Mouse (Mus musculus) midbrain, embryonic 11.5 days (tissue): ENCODE data around the gene Myrfl. TPM values are rescaled to one million over a fixed set of nuclear protein-coding genes. Genes with fewer than 3 reads are reported as not detected.

ENCODE experiments used
- ATAC-seq: fragments of 200-750 bp; cut with Nextera tagmentation; 2 replicates; pipeline ENCODE4 v1.8.0; 2017; ENCODE audit warnings: moderate TSS enrichment, moderate library complexity; ENCODE audit not compliant: low FRiP score
- DNase-seq: peaks from one replicate; pipeline ENCODE4 v3.0.0; 2015; ENCODE audit warnings: low spot score; ENCODE audit errors: missing footprints
- H3K27ac ChIP-seq: fragments of 300-500 bp; sonication (generic); 2 replicates; pipeline ENCODE4 v1.5.1; 2014; ENCODE audit warnings: low read depth, low read length
- H3K27me3 ChIP-seq: fragments of 300-500 bp; sonication (generic); 2 replicates; pipeline ENCODE4 v1.6.1; 2014; ENCODE audit warnings: mild to moderate bottlenecking, low read length, moderate library complexity, mixed read lengths; ENCODE audit not compliant: control insufficient read depth, insufficient read depth
- H3K36me3 ChIP-seq: fragments of 300-500 bp; sonication (generic); 2 replicates; pipeline ENCODE4 v1.6.1; 2014; ENCODE audit warnings: mild to moderate bottlenecking, low read length, moderate library complexity, mixed read lengths; ENCODE audit not compliant: control insufficient read depth, insufficient read depth
- H3K4me1 ChIP-seq: fragments of 300-500 bp; sonication (generic); 2 replicates; pipeline ENCODE4 v1.6.1; 2014; ENCODE audit warnings: low read length; ENCODE audit not compliant: control insufficient read depth, insufficient read depth
- H3K4me2 ChIP-seq: fragments of 300-500 bp; sonication (generic); 2 replicates; pipeline ENCODE4 v1.6.1; 2014; ENCODE audit warnings: mild to moderate bottlenecking, moderate library complexity
- H3K4me3 ChIP-seq: fragments of 300-500 bp; sonication (generic); 2 replicates; pipeline ENCODE4 v1.5.1; 2014; ENCODE audit warnings: low read depth, low read length
- H3K9ac ChIP-seq: fragments of 300-500 bp; sonication (generic); 2 replicates; pipeline ENCODE4 v1.6.1; 2014; ENCODE audit warnings: low read length
- H3K9me3 ChIP-seq: fragments of 300-500 bp; sonication (generic); 2 replicates; pipeline ENCODE4 v1.6.1; 2016; ENCODE audit warnings: low read length; ENCODE audit not compliant: control insufficient read depth
- WGBS: fragments of 180-500 bp; shearing (Covaris S2); extraction: QIAGEN DNeasy Blood & Tissue Kit; methylation state at CpG from one replicate; pipeline ENCODE4 v1.1.7; 2014; 5-methylcytosine and 5-hydroxymethylcytosine counted together
- polyA plus RNA-seq: library from polyadenylated mRNA; unstranded; fragments of >200 nt; fragmentation: Nextera tagmentation; extraction: Ambion mirVana; gene quantifications from 2 replicates; pipeline ENCODE4 v1.2.1, GENCODE M21; 2014

Myrfl gene
- polyA plus RNA-seq, 1 experiment from 2014 or later = 0.23 TPM

DNA sequence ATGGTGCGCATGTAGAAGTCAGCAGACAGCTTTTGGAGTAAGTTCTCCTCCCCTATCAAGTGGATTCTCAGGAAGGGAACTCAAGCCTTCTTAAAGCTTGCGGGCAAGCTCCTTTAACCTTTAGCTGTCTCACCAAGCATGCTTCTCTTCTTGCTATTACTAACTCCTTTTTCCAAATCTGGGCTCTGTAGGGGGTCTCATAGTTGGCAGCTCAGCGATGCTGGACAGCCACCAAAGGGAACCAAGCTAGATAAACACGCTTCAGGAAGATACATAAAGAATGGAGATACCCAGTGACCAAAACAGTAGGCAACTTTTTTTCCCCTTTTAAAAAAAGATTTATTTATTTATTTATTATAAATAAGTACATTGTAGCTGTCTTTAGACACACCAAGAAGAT, 136.9 kb downstream of the Myrfl start:
- H3K9me3 ChIP-seq = no peaks in the 10 kb centered on the region
- H3K36me3 ChIP-seq = no peaks in the 10 kb centered on the region
- H3K9ac ChIP-seq = no peak overlapping the region
- no peaks in the 10 kb centered on the region for H3K27me3 ChIP-seq
- no peak overlapping the region for H3K4me3 ChIP-seq
- no peaks in the 10 kb centered on the region for H3K4me1 ChIP-seq
- no peak overlapping the region for H3K27ac ChIP-seq
- no peak for ATAC-seq
- 90% methylated on average over 4 of the region's 4 CpGs for WGBS
- DNase-seq = no peak
- no peak overlapping the region for H3K4me2 ChIP-seq

DNA sequence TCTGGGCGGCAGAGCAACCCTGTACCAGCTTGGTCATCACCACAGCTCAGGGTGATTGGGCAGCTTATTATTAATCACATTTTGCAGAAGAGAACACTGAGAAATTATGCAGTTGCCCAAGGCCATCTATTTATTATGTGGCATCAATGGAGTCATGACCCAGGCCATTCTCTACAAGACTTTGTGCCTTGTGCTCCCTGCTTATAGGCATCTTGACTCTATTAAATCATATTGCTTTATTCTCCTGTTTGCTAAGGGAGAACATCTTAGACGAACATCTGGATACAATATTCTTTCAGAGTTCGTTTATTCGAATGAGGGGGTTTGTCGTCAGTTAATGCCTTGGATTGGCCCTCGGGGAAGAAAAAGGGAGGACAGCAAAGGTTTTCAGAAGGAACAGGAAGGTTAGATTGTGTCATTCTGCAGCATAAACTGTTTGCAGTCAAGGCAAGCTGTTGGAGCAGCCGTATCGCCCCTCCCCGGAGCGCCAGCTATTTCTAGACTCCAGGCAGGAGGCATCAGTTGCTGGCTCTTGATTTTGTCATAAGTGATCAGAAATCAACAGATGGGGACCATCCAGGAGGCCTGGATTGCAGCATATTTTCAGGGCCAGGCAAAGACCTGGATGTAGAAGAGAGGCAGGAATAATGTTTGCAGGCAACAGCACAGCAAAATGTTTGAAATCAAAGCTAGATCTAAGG, 140.7 kb downstream of the Myrfl start:
- H3K4me3 ChIP-seq = no peak overlapping the region
- H3K4me1 ChIP-seq = no peaks in the 10 kb centered on the region
- 73% methylated on average over 10 of the region's 10 CpGs for WGBS
- H3K27me3 ChIP-seq = no peaks in the 10 kb centered on the region
- no peak overlapping the region for H3K27ac ChIP-seq
- H3K36me3 ChIP-seq = no peaks in the 10 kb centered on the region
- no peak for DNase-seq
- H3K9ac ChIP-seq = no peak overlapping the region
- H3K9me3 ChIP-seq = no peaks in the 10 kb centered on the region
- H3K4me2 ChIP-seq = no peak overlapping the region
- ATAC-seq = no peak

DNA sequence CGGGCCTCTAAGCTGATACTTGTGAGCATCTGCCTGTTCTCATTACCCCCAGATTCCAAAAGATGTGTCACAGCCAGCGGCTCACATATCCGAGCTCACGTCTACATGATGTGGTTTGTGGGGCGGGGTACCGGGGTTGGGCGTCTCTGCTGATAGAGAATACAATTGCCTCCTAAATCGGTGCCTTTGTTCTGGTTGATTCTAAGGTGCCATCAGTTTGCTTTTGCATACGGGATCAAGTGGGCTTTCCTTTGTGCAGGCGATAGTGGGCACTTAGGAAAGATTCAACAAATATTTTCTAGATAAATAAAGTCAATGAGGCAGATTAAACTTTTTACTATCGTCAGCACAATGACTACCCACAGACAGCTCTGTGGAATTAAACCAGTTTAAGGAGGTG, 141.8 kb downstream of the Myrfl start:
- ATAC-seq (no peak), DNase-seq (no peak)
- 82% methylated on average over 11 of the region's 11 CpGs for WGBS
- no peaks in the 10 kb centered on the region for H3K9me3 ChIP-seq
- H3K4me2 ChIP-seq = no peak overlapping the region
- no peak overlapping the region for H3K4me3 ChIP-seq
- H3K9ac ChIP-seq = no peak overlapping the region
- H3K27me3 ChIP-seq = no peaks in the 10 kb centered on the region
- no peaks in the 10 kb centered on the region for H3K4me1 ChIP-seq
- no peaks in the 10 kb centered on the region for H3K36me3 ChIP-seq
- H3K27ac ChIP-seq = no peak overlapping the region

DNA sequence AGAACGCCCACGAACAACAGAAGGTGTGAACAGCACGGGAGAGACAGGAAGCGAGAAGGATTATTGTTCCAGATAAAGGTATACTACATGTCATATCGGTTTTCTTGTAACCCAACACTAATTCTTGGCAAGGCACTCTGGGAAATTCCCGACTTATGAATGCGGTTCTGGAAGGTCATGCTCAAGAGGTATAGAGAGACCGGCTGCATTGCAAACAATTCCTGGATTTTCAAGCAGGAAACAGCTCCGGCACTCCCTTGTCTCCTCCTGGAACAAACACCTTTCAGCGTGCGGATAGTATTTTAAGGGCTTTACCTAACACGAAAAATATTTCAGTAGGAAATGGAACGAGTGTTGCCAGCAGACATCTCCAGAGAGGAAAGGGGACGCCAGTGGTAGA, 145.8 kb downstream of the Myrfl start:
- Histone ChIP-seq H3K27ac (no peak overlapping the region), H3K9ac (no peak overlapping the region), H3K4me1 (no peaks in the 10 kb centered on the region), H3K27me3 (no peaks in the 10 kb centered on the region), H3K36me3 (no peaks in the 10 kb centered on the region), H3K4me3 (no peak overlapping the region), H3K9me3 (no peaks in the 10 kb centered on the region), H3K4me2 (no peak overlapping the region)
- no peak for DNase-seq
- no peak for ATAC-seq
- WGBS = 88% methylated on average over 14 of the region's 14 CpGs

DNA sequence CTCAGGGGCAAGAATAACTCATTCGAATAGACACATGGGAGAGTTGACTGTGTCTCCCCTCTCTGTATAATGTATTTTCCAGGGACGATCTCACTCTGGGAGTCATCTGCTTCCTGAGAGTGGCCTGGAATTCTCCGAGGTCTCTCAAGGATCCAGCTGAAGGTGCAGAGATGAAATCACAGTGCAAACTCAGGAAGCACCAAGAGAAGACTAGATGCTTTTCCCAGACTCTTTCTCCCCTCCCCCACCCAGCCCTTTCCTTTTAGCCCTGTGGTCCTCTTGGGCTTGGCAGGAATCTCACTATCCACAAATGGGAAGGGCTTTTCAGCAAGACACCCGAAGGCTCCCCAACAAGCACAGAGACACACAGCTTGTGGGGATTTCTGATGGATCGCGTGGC, 146.7 kb downstream of the Myrfl start:
- no peak overlapping the region for H3K9ac ChIP-seq
- H3K27me3 ChIP-seq = no peaks in the 10 kb centered on the region
- WGBS = 86% methylated on average over 6 of the region's 6 CpGs

DNA sequence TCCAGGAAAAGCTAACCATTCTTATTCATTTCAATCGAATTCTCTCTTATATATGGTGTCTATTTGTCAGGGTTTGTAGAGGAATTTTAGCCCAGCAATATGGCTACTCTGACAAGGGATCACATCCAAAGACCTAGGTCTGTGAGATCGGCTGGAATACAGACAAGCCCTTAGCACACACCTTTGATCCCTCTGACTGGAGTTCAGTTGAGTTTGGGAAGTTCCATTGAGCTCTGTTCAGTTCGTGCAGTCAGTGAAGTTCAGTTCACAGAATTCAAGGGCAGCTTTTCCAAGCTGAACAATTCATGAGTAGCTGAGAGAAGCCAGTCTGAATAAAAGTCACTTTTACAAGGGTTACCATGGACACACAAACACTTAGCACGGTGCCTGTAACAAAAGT, 148.0 kb downstream of the Myrfl start:
- ATAC-seq = no peak
- no peak overlapping the region for H3K9ac ChIP-seq
- WGBS = 81% methylated on average over 4 of the region's 4 CpGs
- no peak overlapping the region for H3K4me3 ChIP-seq
- no peaks in the 10 kb centered on the region for H3K36me3 ChIP-seq
- no peak overlapping the region for H3K27ac ChIP-seq
- H3K9me3 ChIP-seq = no peaks in the 10 kb centered on the region
- no peaks in the 10 kb centered on the region for H3K4me1 ChIP-seq
- no peak for DNase-seq
- H3K4me2 ChIP-seq = no peak overlapping the region
- H3K27me3 ChIP-seq = no peaks in the 10 kb centered on the region

More for the DNA sequence above, 146.7 kb downstream of the Myrfl start:
- no peak overlapping the region for H3K4me2 ChIP-seq
- no peak overlapping the region for H3K4me3 ChIP-seq
- H3K9me3 ChIP-seq = no peaks in the 10 kb centered on the region
- H3K27ac ChIP-seq = no peak overlapping the region
- no peaks in the 10 kb centered on the region for H3K4me1 ChIP-seq
- DNase-seq (no peak), ATAC-seq (no peak)
- H3K36me3 ChIP-seq = no peaks in the 10 kb centered on the region

DNA sequence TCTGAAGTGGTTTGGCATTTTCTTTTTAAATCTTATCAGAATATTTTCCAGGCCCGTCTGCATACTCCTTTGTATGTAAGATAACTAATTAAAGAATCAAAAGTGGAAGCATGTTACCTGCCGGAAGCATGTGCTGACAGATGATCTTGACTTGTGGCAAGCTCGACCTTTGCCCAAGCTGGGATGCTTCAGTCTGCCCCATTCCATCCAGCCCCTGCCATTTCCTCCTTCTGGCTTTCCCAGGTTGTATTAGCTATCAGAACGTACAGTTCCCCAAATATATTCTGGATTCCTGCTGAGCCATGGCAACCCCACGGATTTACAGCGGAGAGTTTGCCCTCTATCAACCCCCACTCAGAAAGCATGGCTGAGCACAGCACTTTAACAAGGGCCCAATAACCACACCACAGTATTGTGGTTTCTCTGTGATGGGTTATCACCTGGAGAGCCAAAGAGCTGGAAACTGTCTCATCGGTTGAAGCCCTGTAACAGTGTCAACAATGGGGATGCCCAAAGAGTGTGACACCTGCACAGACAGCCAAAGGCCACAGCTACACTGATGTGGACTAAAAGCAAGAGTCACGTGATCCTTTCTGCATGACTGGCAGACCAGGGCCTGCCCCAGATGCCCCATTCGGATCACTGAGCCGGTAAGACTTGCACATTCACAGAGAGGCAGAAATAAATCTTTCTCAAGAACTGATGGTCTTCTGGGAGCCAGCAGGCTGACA, 150.3 kb downstream of the Myrfl start:
- no peak overlapping the region for H3K4me2 ChIP-seq
- no peaks in the 10 kb centered on the region for H3K9me3 ChIP-seq
- no peaks in the 10 kb centered on the region for H3K36me3 ChIP-seq
- no peaks in the 10 kb centered on the region for H3K27me3 ChIP-seq
- ATAC-seq (no peak), DNase-seq (no peak)
- H3K9ac ChIP-seq = no peak overlapping the region
- no peak overlapping the region for H3K4me3 ChIP-seq
- no peaks in the 10 kb centered on the region for H3K4me1 ChIP-seq
- WGBS = 74% methylated on average over 10 of the region's 10 CpGs
- no peak overlapping the region for H3K27ac ChIP-seq

DNA sequence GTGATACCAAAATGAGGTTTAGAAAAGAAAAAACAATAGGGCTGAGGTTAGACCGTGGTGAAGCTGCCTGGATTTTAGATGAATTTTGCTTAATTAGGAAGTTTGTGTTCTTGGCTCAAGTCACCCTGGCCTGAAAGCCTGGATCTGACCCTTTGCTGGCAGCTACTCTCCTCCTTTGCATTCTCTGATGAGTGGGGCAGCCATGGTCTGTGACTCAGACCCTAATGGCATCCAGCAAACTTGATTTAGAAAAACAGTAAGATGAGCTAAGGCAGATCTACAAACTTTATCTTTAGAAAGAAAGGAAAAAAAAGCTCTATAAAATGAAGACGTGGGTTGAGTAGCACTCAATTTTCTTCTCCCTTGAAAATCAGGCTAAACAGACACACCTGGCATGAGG, 154.0 kb downstream of the Myrfl start:
- no peaks in the 10 kb centered on the region for H3K27me3 ChIP-seq
- no peaks in the 10 kb centered on the region for H3K36me3 ChIP-seq
- H3K4me1 ChIP-seq = no peaks in the 10 kb centered on the region
- no peak overlapping the region for H3K4me2 ChIP-seq
- ATAC-seq (no peak), DNase-seq (no peak)
- no peak overlapping the region for H3K27ac ChIP-seq
- 82% methylated on average over 2 of the region's 2 CpGs for WGBS
- no peak overlapping the region for H3K9ac ChIP-seq
- H3K9me3 ChIP-seq = no peaks in the 10 kb centered on the region
- no peak overlapping the region for H3K4me3 ChIP-seq

DNA sequence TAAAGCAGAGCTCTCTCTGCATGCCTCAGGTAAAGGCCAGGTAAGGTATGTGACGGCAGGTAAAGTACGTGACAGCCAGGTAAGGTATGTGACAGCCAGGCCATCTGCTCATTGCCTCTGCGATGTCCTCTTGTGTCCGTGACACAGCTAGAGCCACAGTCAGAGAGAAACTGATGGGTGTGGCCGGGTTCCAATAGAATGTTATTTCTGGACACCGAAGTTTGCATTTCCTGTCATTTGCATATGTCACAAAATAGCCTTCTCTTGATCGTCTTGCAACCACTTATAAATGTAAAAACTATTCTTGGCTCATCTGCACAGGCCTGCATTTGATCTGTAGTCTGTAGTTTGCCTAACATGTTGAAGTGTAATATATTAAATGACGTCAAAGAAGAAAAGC, 154.5 kb downstream of the Myrfl start:
- WGBS = 91% methylated on average over 8 of the region's 8 CpGs
- Histone ChIP-seq H3K4me3 (no peak overlapping the region), H3K4me2 (no peak overlapping the region), H3K36me3 (no peaks in the 10 kb centered on the region), H3K9me3 (no peaks in the 10 kb centered on the region), H3K27me3 (no peaks in the 10 kb centered on the region), H3K4me1 (no peaks in the 10 kb centered on the region), H3K9ac (no peak overlapping the region), H3K27ac (no peak overlapping the region)
- ATAC-seq (no peak), DNase-seq (no peak)
